Mouse (Mus musculus): Measurements from ENCODE around the gene Gm4881.

DNA sequence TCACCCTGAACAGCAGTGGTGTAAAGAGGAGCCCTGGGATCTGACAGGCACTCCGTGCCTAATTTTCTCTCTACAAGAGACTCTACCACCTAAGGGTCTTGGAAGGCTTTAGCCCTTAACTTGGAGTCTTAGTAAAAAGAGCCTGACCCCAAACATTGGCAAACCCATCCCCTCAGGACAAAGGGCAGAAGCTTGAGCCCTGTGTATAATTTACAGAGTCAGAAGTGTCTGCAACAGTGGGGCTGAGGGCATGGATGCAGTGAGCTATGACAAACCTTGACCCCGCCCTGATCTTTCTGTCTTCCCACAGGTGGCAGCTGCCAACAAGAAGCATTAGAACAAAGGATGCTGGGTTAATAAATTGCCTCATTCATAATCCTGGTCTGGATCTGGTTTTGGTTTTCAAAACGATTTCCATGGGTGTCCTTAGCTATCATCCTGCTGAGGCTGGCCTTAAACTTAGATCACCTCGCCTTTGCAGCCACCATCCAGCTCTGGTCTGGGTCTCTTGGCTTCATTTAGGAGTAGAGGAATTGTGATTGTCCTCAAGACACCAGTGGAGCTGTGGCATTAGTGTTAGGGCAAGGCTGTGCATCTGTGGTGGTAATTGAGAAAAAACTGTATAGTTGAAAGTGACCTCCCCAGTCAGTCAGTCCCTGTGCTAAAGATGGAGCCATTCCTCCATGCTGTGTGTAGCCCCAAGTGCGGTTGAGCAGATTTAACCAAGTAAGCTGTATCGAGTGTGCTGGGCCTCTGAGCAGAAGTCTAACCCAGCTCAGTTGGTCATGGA lies 54.7 kb downstream of the Gm4881 start:
- TF ChIP-seq POLR2A (IDR thresholded peaks at IDR 0.05; ENCODE audit: extremely low read depth, insufficient read depth, low read length) (no peak), CTCF (IDR thresholded peaks at IDR 0.05; ENCODE audit: extremely low read depth, insufficient read depth, low read length) (no peak)

Data from cortical plate, adult 2 months (tissue).